Mouse (Mus musculus) forebrain, embryonic 11.5 days (tissue): Measurements from ENCODE around the gene Oit3. TPM values are rescaled to one million over a fixed set of nuclear protein-coding genes. Genes with fewer than 3 reads are reported as not detected.
"Not testable (repeated sequence)": the region's sequence is repeated elsewhere in the genome, so short reads cannot be mapped to it uniquely, and the experiment has no call there.

Source experiments
- ATAC-seq: fragments of 200-750 bp; cut with Nextera tagmentation; replicated peaks from 2 replicates; pipeline ENCODE4 v1.8.0; 2017; ENCODE audit warnings: moderate TSS enrichment; ENCODE audit not compliant: low FRiP score
- DNase-seq: peaks from one replicate; pipeline ENCODE4 v3.0.0-alpha.2; 2017; ENCODE audit warnings: low spot score
- H3K27ac ChIP-seq: fragments of 300-500 bp; sonication (generic); 2 replicates; pipeline ENCODE4 v1.5.1; 2014; ENCODE audit warnings: low read depth, low read length
- H3K27me3 ChIP-seq: fragments of 300-500 bp; sonication (generic); 2 replicates; pipeline ENCODE4 v1.6.1; 2014; ENCODE audit warnings: mild to moderate bottlenecking, low read length, mixed read lengths; ENCODE audit not compliant: control insufficient read depth, insufficient read depth
- H3K36me3 ChIP-seq: fragments of 300-500 bp; sonication (generic); 2 replicates; pipeline ENCODE4 v1.6.1; 2014; ENCODE audit warnings: mild to moderate bottlenecking, low read length, moderate library complexity, mixed read lengths; ENCODE audit not compliant: control insufficient read depth, insufficient read depth
- H3K4me1 ChIP-seq: fragments of 300-500 bp; sonication (generic); replicated peaks from 2 replicates; pipeline ENCODE4 v1.6.1; 2014; ENCODE audit warnings: low read length, mixed read lengths; ENCODE audit not compliant: control insufficient read depth, insufficient read depth
- H3K4me2 ChIP-seq: fragments of 300-500 bp; sonication (generic); 2 replicates; pipeline ENCODE4 v1.6.1; 2014; ENCODE audit warnings: low read depth, mild to moderate bottlenecking, low read length, moderate library complexity, mixed read lengths; ENCODE audit not compliant: severe bottlenecking
- H3K4me3 ChIP-seq: fragments of 300-500 bp; sonication (generic); 2 replicates; pipeline ENCODE4 v1.5.1; 2014; ENCODE audit warnings: low read depth, low read length
- H3K9ac ChIP-seq: fragments of 300-500 bp; sonication (generic); 2 replicates; pipeline ENCODE4 v1.6.1; 2014; ENCODE audit warnings: low read length
- H3K9me3 ChIP-seq: fragments of 300-500 bp; sonication (generic); 2 replicates; pipeline ENCODE4 v1.6.1; 2016; ENCODE audit warnings: low read length, mixed read lengths; ENCODE audit not compliant: control insufficient read depth
- WGBS: fragments of 180-500 bp; shearing (Covaris S2); extraction: QIAGEN DNeasy Blood & Tissue Kit; methylation state at CpG from one replicate; pipeline ENCODE4 v1.1.7; 2014; 5-methylcytosine and 5-hydroxymethylcytosine counted together
- polyA plus RNA-seq: library from polyadenylated mRNA; unstranded; fragments of >200 nt; fragmentation: Nextera tagmentation; extraction: Ambion mirVana; gene quantifications from 2 replicates; pipeline ENCODE4 v1.2.1, GENCODE M21; 2014

Gene Oit3
- polyA plus RNA-seq, 1 experiment from 2014 or later: 0.72 TPM

- Histone ChIP-seq H3K4me1 (no peaks in the 10 kb centered on the region), H3K9me3 (no peaks in the 10 kb centered on the region), H3K4me2 (no peak overlapping the region), H3K27ac (no peak overlapping the region), H3K36me3 (no peaks in the 10 kb centered on the region), H3K4me3 (no peak overlapping the region), H3K27me3 (no peaks in the 10 kb centered on the region), H3K9ac (no peak overlapping the region)
- DNase-seq (peak; percentile 27), ATAC-seq (no peak)
- 85% methylated on average over 3 of the region's 3 CpGs for WGBS
Measured at GRCm38 (mm10) chr10:59424453-59424852, 17.1 kb downstream of the Oit3 start.

DNA sequence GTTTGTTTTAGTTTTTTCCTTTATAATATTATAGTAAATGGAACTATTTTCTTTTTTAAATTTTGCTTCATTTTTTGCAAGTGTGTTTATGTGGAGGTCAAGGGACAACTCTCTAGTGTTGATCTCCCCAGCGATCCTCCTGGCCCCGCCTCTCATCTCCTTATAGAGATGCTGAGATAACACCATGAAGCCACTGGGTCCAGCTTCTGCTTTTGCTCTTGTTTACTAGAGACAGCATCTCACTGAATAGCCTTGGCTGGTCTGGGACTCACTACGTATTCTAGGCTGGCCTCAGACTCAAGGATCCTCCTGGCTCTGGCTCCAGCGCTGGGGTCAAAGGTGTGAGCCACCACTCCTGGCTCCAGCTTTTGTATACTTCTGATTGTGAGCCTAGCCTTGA is 22.1 kb downstream of the Oit3 start:
- no peak overlapping the region for H3K4me2 ChIP-seq
- H3K4me3 ChIP-seq: no peak overlapping the region
- no peak overlapping the region for H3K9ac ChIP-seq
- no peak overlapping the region for H3K27ac ChIP-seq
- no peaks in the 10 kb centered on the region for H3K9me3 ChIP-seq
- H3K27me3 ChIP-seq: no peaks in the 10 kb centered on the region
- H3K36me3 ChIP-seq: no peaks in the 10 kb centered on the region
- DNase-seq (no peak), ATAC-seq (no peak)
- 86% methylated on average over 4 of the region's 4 CpGs for WGBS
- no peaks in the 10 kb centered on the region for H3K4me1 ChIP-seq

DNA sequence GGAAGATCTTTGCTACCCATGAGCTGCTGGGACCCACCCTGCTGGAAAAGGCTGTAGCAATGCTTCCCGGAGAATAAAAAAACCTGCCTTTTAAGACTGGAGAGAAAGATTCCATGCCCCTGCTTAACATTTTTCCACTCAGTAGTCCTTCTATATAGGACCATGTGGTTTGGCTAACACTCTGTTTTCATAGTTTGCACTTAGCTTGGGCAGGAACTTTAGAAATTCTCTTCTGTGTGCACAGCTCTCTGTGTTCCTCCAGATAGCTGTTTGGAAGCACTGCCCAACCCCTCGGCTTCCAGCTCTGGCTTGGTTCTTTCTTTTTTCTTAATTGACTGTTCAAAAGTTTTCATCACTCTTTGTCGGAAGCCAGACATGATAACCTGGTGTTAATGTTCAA is 25.0 kb downstream of the Oit3 start:
- H3K4me3 ChIP-seq: no peak overlapping the region
- no peak for ATAC-seq
- H3K27ac ChIP-seq: no peak overlapping the region
- H3K4me2 ChIP-seq: no peak overlapping the region
- no peak overlapping the region for H3K9ac ChIP-seq
- no peaks in the 10 kb centered on the region for H3K36me3 ChIP-seq
- whole genome bisulfite sequencing: 87% methylated on average over 3 of the region's 3 CpGs
- DNase-seq: peak; percentile 15
- H3K9me3 ChIP-seq: no peaks in the 10 kb centered on the region; the same call in 1 of the 2 replicates
- H3K4me1 ChIP-seq: no peaks in the 10 kb centered on the region
- H3K27me3 ChIP-seq: no peaks in the 10 kb centered on the region

- no peak overlapping the region for H3K27ac ChIP-seq
- no peaks in the 10 kb centered on the region for H3K4me1 ChIP-seq
- H3K36me3 ChIP-seq: no peaks in the 10 kb centered on the region
- 88% methylated on average over 4 of the region's 4 CpGs for WGBS
- no peak overlapping the region for H3K9ac ChIP-seq
- no peak overlapping the region for H3K4me3 ChIP-seq
- ATAC-seq (no peak), DNase-seq (no peak)
- H3K27me3 ChIP-seq: no peaks in the 10 kb centered on the region
- no peaks in the 10 kb centered on the region; the same call in 1 of the 2 replicates for H3K9me3 ChIP-seq
- H3K4me2 ChIP-seq: no peak overlapping the region
Measured at GRCm38 (mm10) chr10:59413711-59414110, 27.9 kb downstream of the Oit3 start.

GRCm38 (mm10) chr10:59410264-59410663 is 31.3 kb downstream of the Oit3 start:
- no peak for DNase-seq
- Histone ChIP-seq H3K4me1 (no peaks in the 10 kb centered on the region), H3K27me3 (no peaks in the 10 kb centered on the region), H3K9ac (no peak overlapping the region), H3K36me3 (no peaks in the 10 kb centered on the region), H3K4me2 (no peak overlapping the region), H3K4me3 (no peak overlapping the region), H3K9me3 (no peaks in the 10 kb centered on the region; the same call in 1 of the 2 replicates), H3K27ac (no peak overlapping the region)
- ATAC-seq: no peak
- 86% methylated on average over 12 of the region's 12 CpGs for WGBS

- Histone ChIP-seq H3K36me3 (no peaks in the 10 kb centered on the region), H3K27ac (no peak overlapping the region), H3K9me3 (no peaks in the 10 kb centered on the region), H3K9ac (no peak overlapping the region), H3K4me2 (no peak overlapping the region), H3K27me3 (no peaks in the 10 kb centered on the region), H3K4me1 (no peaks in the 10 kb centered on the region), H3K4me3 (no peak overlapping the region)
- ATAC-seq: no peak
- no peak for DNase-seq
- 73% methylated on average over 6 of the region's 6 CpGs for WGBS
Measured at GRCm38 (mm10) chr10:59408499-59408898, 33.1 kb downstream of the Oit3 start.

- Histone ChIP-seq H3K4me3 (no peak overlapping the region), H3K27me3 (no peaks in the 10 kb centered on the region), H3K27ac (no peak overlapping the region), H3K4me1 (no peaks in the 10 kb centered on the region), H3K36me3 (no peaks in the 10 kb centered on the region), H3K4me2 (no peak overlapping the region), H3K9ac (no peak overlapping the region), H3K9me3 (no peaks in the 10 kb centered on the region)
- 72% methylated on average over 10 of the region's 10 CpGs for WGBS
- ATAC-seq (no peak), DNase-seq (no peak)
Measured at GRCm38 (mm10) chr10:59403793-59404149, 37.8 kb downstream of the Oit3 start.

GRCm38 (mm10) chr10:59402899-59403792 is 38.4 kb downstream of the Oit3 start, which contains the start of gene Pla2g12b:
Pla2g12b (plus strand) TSS chr10:59403660.
- Histone ChIP-seq H3K4me1 (no peaks in the 10 kb centered on the region), H3K4me2 (no peak within 1 kb of the TSS), H3K4me3 (no peak within 1 kb of the TSS), H3K9me3 (no peaks in the 10 kb centered on the region), H3K9ac (no peak within 1 kb of the TSS), H3K27ac (no peak within 1 kb of the TSS), H3K36me3 (no peaks in the 10 kb centered on the region), H3K27me3 (no peaks in the 10 kb centered on the region)
- ATAC-seq: no peak
- 77% methylated on average over 21 of the region's 21 CpGs for whole genome bisulfite sequencing
- no peak for DNase-seq

- H3K4me1 ChIP-seq, H3K9ac ChIP-seq, H3K27ac ChIP-seq, H3K36me3 ChIP-seq, H3K9me3 ChIP-seq, H3K27me3 ChIP-seq, ATAC-seq, H3K4me2 ChIP-seq, H3K4me3 ChIP-seq, DNase-seq: not testable (repeated sequence)
- WGBS: 86% methylated on average over 9 of the region's 25 CpGs
Measured at GRCm38 (mm10) chr10:59395461-59395860, 46.1 kb downstream of the Oit3 start, which contains the start of gene Gm10273. Gm10273 (plus strand) TSS chr10:59395632.
